Mouse (Mus musculus) myocyte (in vitro differentiated cells): ENCODE measurements at regions not wholly inside any gene's neighbourhood (a gene's known extent, or its start where the extent isn't known, plus 50 kb on each side); places are given as distances from the start of the nearest gene placed in this dataset.

Experiments used
- H3K27me3 ChIP-seq: one replicate; pipeline ENCODE4 v1.6.1; 2011; ENCODE audit not compliant: control insufficient read depth, insufficient read depth, insufficient read length
- H3K36me3 ChIP-seq: one replicate; pipeline ENCODE4 v1.6.1; 2011; ENCODE audit not compliant: control insufficient read depth, insufficient read depth
- H3K4me2 ChIP-seq: one replicate; pipeline ENCODE4 v1.6.1; 2011; ENCODE audit warnings: low read depth, control low read depth
- H3K4me3 ChIP-seq: one replicate; pipeline ENCODE4 v1.5.1; 2011; ENCODE audit warnings: mild to moderate bottlenecking, control low read depth, moderate library complexity
- H3K79me2 ChIP-seq: one replicate; pipeline ENCODE4 v1.6.1; 2011; ENCODE audit not compliant: control insufficient read depth, insufficient read depth
- H3ac ChIP-seq: one replicate; pipeline ENCODE4 v1.6.1; 2011; ENCODE audit not compliant: control insufficient read depth, insufficient read length
- CEBPB ChIP-seq: IDR thresholded peaks from 2 replicates; pipeline ENCODE4 v1.6.1; 2011; ENCODE audit warnings: mild to moderate bottlenecking, moderate library complexity; ENCODE audit not compliant: poor library complexity, insufficient read depth, severe bottlenecking
- E2F4 ChIP-seq: IDR thresholded peaks from one replicate; pipeline ENCODE4 v1.6.1; 2011; ENCODE audit warnings: mild to moderate bottlenecking, control low read depth, moderate library complexity; ENCODE audit not compliant: insufficient read depth
- MAX ChIP-seq: IDR thresholded peaks from one replicate; pipeline ENCODE4 v1.6.1; 2011; ENCODE audit warnings: low read depth, mild to moderate bottlenecking, control low read depth
- MYOD1 ChIP-seq, 3 experiments: IDR thresholded peaks; one replicate each; pipeline ENCODE4 v1.6.1; 2011; ENCODE audit warnings: control low read depth in 2 of 3, low read depth in 2 of 3, mild to moderate bottlenecking in 2 of 3, moderate library complexity in 1 of 3; ENCODE audit not compliant: insufficient read length in 2 of 3, control insufficient read depth in 1 of 3
- MYOG ChIP-seq, 3 experiments: IDR thresholded peaks; one replicate each; pipeline ENCODE4 v1.6.1; 2011; ENCODE audit warnings: control low read depth in 2 of 3, low read depth in 2 of 3, mild to moderate bottlenecking in 2 of 3; ENCODE audit not compliant: insufficient read length in 2 of 3, control insufficient read depth in 1 of 3, insufficient read depth in 1 of 3
- POLR2A ChIP-seq: IDR thresholded peaks from one replicate; pipeline ENCODE4 v1.6.1; 2011; ENCODE audit warnings: low read depth, mild to moderate bottlenecking, control low read depth, moderate library complexity; ENCODE audit not compliant: insufficient read length
- POLR2AphosphoS2 ChIP-seq: IDR thresholded peaks from one replicate; pipeline ENCODE4 v1.6.1; 2011; ENCODE audit warnings: low read depth, control low read depth; ENCODE audit not compliant: insufficient read length
- REST ChIP-seq: IDR thresholded peaks from one replicate; pipeline ENCODE4 v1.6.1; 2011; ENCODE audit warnings: mild to moderate bottlenecking, control low read depth, moderate library complexity; ENCODE audit not compliant: insufficient read depth, insufficient read length
- SRF ChIP-seq: IDR thresholded peaks from one replicate; pipeline ENCODE4 v1.6.1; 2011; ENCODE audit warnings: low read depth; ENCODE audit not compliant: control insufficient read depth, insufficient read length
- TCF12 ChIP-seq: IDR thresholded peaks from one replicate; pipeline ENCODE4 v1.6.1; 2011; ENCODE audit warnings: mild to moderate bottlenecking, control low read depth; ENCODE audit not compliant: poor library complexity, insufficient read depth, severe bottlenecking
- TCF3 ChIP-seq: IDR thresholded peaks from one replicate; pipeline ENCODE4 v1.6.1; 2011; ENCODE audit warnings: low read depth, control low read depth; ENCODE audit not compliant: insufficient read length
- USF1 ChIP-seq: IDR thresholded peaks from one replicate; pipeline ENCODE4 v1.6.1; 2011; ENCODE audit warnings: low read depth, mild to moderate bottlenecking, control low read depth, moderate library complexity

DNA sequence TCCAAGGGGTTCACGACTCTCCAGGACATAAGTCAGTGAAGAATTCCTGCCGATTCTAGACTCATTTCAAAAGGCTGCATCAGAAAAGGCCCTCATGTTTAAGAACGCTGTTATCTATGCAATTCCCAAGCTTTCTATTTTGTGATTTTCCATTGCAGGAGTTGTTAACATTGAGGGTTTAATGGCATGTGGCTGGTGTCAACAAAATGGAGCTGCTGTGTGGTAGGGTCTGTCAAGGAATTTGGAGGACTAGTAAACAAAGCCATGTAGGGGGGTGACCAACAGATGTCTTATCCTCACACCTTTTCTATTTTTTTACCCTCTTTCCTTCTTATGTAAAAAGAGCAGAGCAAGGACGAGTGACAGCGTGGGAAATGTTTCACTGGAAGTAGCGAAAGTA lies 186.9 kb upstream of the Ccdc122 start:
- Histone ChIP-seq H3K36me3 (no peaks in the 10 kb centered on the region), H3ac (no peak overlapping the region), H3K79me2 (no peaks in the 10 kb centered on the region), H3K4me3 (no peak overlapping the region), H3K27me3 (no peaks in the 10 kb centered on the region), H3K4me2 (no peak overlapping the region)
- TF ChIP-seq SRF, result no peak
- TF ChIP-seq REST, result no peak
- TF ChIP-seq MYOD1 (IDR thresholded peaks at IDR 0.05; ENCODE audit: control insufficient read depth in 1 of 3, insufficient read length in 2 of 3, low read depth in 2 of 3), result no peak
- TF ChIP-seq CEBPB, result no peak
- no peak for TF ChIP-seq E2F4
- TF ChIP-seq MAX, result no peak
- no peak for TF ChIP-seq TCF3
- no peak for TF ChIP-seq POLR2A
- TF ChIP-seq TCF12, result no peak
- TF ChIP-seq MYOG (IDR thresholded peaks at IDR 0.05; ENCODE audit: control insufficient read depth in 1 of 3, insufficient read depth in 1 of 3, insufficient read length in 2 of 3, low read depth in 2 of 3), result no peak
- no peak for TF ChIP-seq USF1
- TF ChIP-seq POLR2AphosphoS2, result no peak

DNA sequence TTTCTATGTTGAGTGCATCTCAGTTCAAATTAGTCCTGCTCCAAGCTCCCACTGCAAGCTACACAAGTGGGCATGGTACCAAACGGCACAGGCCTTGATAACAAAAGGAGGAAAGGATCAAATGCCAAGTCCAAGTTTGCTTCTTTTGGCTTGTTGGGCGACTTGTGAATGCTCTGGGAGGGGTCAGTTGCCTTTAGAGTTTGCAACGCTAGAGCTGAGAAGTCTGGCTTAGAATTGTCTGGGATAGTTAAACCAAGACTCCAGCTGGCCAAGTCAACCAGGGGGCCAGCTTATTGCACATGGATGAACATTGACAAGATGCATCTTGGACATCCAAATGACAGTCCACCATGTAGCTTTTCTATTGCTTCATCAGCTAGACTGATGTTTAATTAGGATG lies 187.5 kb upstream of the Ccdc122 start:
- Histone ChIP-seq H3K36me3 (no peaks in the 10 kb centered on the region), H3ac (no peak overlapping the region), H3K27me3 (no peaks in the 10 kb centered on the region), H3K79me2 (no peaks in the 10 kb centered on the region), H3K4me2 (no peak overlapping the region), H3K4me3 (no peak overlapping the region)
- TF ChIP-seq E2F4 (no peak), MAX (no peak), MYOG (IDR thresholded peaks at IDR 0.05; ENCODE audit: control insufficient read depth in 1 of 3, insufficient read depth in 1 of 3, insufficient read length in 2 of 3, low read depth in 2 of 3) (no peak), SRF (no peak), TCF3 (no peak), MYOD1 (IDR thresholded peaks at IDR 0.05; ENCODE audit: control insufficient read depth in 1 of 3, insufficient read length in 2 of 3, low read depth in 2 of 3) (no peak), TCF12 (no peak), POLR2AphosphoS2 (no peak), USF1 (no peak), POLR2A (no peak), CEBPB (no peak), REST (no peak)

DNA sequence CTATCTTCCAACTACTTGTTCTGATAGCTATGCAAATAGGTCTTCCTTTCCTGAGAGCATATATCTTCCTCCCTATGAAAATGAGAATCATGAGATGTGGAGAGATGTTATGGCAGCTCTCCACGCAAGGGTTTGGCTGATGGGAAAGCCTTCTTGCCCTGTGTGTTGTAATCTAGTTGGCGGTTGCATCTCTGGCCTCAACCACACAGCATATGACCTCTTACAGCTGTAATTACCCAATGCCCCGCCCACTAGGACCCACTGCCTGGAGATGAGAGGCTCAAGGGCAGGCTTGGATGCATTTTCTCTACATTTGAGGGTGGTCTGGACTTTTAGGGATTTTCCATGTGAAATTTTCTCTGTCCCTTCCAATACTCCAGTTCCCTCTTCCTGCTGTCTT lies 190.9 kb upstream of the Ccdc122 start:
- Histone ChIP-seq H3K79me2 (no peaks in the 10 kb centered on the region), H3K4me2 (no peak overlapping the region), H3K36me3 (no peaks in the 10 kb centered on the region), H3ac (no peak overlapping the region), H3K4me3 (no peak overlapping the region), H3K27me3 (no peaks in the 10 kb centered on the region)
- no peak for TF ChIP-seq TCF12
- TF ChIP-seq MYOG (IDR thresholded peaks at IDR 0.05; ENCODE audit: control insufficient read depth in 1 of 3, insufficient read depth in 1 of 3, insufficient read length in 2 of 3, low read depth in 2 of 3), result no peak
- no peak for TF ChIP-seq E2F4
- TF ChIP-seq MYOD1 (IDR thresholded peaks at IDR 0.05; ENCODE audit: control insufficient read depth in 1 of 3, insufficient read length in 2 of 3, low read depth in 2 of 3), result no peak
- no peak for TF ChIP-seq POLR2AphosphoS2
- TF ChIP-seq REST, result no peak

DNA sequence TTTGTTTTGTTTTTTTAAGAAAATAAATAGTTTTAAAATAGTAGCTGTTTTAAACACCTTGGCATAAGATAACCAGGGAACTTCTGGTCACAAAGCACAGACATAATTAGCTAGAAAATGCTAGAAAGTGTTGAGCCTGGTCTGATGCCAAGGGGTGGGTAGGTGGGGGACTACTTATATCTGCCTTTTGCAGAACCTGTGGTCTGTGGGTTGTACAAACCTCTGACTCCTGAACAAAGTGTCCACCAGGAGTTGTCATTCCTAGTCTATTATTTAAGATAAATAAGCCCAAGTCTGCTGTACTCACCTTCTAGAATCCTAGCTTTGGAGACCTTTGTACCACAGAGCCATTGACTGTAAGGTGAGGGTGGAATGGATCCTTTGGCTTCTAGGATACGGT lies 191.9 kb upstream of the Ccdc122 start:
- Histone ChIP-seq H3K4me3 (no peak overlapping the region), H3K79me2 (no peaks in the 10 kb centered on the region), H3ac (no peak overlapping the region), H3K4me2 (no peak overlapping the region), H3K27me3 (no peaks in the 10 kb centered on the region), H3K36me3 (no peaks in the 10 kb centered on the region)
- TF ChIP-seq USF1 (no peak), POLR2A (no peak), E2F4 (no peak), MYOD1 (IDR thresholded peaks at IDR 0.05; ENCODE audit: control insufficient read depth in 1 of 3, insufficient read length in 2 of 3, low read depth in 2 of 3) (no peak), REST (no peak)

DNA sequence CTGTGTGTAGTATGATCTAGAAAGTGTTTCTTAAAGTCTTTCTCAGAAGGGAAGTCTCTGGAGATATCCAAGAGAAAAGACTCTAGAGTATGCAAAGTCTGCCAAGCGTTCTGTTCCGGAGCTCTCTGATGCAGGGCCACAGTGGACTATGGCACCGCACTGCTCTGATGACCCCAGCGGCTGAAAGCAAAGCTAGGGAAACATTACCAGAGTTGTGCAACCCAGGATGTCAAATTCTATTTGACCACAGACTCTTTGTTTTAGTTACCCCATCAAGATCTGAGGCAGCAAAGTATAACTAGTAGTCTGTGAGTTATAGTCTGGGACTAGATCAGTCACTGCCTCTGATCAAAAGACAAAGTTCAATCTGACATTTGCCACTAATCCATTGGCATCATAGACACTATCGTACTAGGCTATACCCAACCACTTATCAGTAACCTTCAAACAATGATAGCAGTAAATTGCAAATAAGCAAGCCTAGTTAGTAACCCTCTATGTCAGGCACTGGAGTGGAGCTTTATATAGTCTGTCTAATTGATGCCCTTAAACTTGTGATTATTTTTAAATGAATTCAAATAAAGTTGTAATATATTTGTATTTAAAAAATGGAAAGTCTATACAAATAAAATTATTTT lies 198.9 kb upstream of the Ccdc122 start:
- Histone ChIP-seq H3K36me3 (no peaks in the 10 kb centered on the region), H3K4me3 (no peak overlapping the region), H3K27me3 (no peaks in the 10 kb centered on the region), H3K79me2 (no peaks in the 10 kb centered on the region), H3K4me2 (no peak overlapping the region), H3ac (no peak overlapping the region)
- no peak for TF ChIP-seq MYOD1 (IDR thresholded peaks at IDR 0.05; ENCODE audit: control insufficient read depth in 1 of 3, insufficient read length in 2 of 3, low read depth in 2 of 3)
